Mouse (Mus musculus): ENCODE measurements around the gene Rpl6. TPM values are rescaled to one million over a fixed set of nuclear protein-coding genes. Genes with fewer than 3 reads are reported as not detected.

The Rpl6 gene
- polyA plus RNA-seq, 1 experiment from 2014 or later = 422 TPM

- Histone ChIP-seq H3K27me3 (ENCODE audit: control insufficient read depth, insufficient read depth, low read length) (no peaks in the 10 kb centered on the region), H3K27ac (no peak overlapping the region), H3K4me3 (replicated peaks; ENCODE audit: low read length) (no peak overlapping the region), H3K4me1 (replicated peaks; ENCODE audit: control insufficient read depth, insufficient read depth, low read length) (no peaks in the 10 kb centered on the region), H3K36me3 (replicated peaks; ENCODE audit: control insufficient read depth, insufficient read depth) (peaks cover 48% of the 10 kb centered on the region), H3K9ac (no peak overlapping the region), H3K9me3 (ENCODE audit: control insufficient read depth, low read length) (no peaks in the 10 kb centered on the region), H3K4me2 (replicated peaks) (no peak overlapping the region)
- no peak for ATAC-seq (ENCODE audit: low FRiP score)
- 88% methylated on average over 7 of the region's 7 CpGs for WGBS
- DNase-seq (ENCODE audit: low spot score) = no peak
Measured at GRCm38 (mm10) chr5:121254977-121255376, 50.7 kb downstream of the Rpl6 start.

Other genes with a start within 250 kb of the Rpl6 start
- gene Rph3a, start 194.4 kb upstream of the Rpl6 start, polyA plus RNA-seq (2014; fragmentation: Nextera tagmentation; extraction: Ambion mirVana) = 28.6 and 33.7 TPM in 2 replicates
- 26.2 and 26.4 TPM in 2 replicates for gene Ptpn11, start 13.1 kb upstream of the Rpl6 start, polyA plus RNA-seq (2014; fragmentation: Nextera tagmentation; extraction: Ambion mirVana)
- gene Hectd4, start 15.7 kb downstream of the Rpl6 start, polyA plus RNA-seq (2014; fragmentation: Nextera tagmentation; extraction: Ambion mirVana) = 34.1 and 37.2 TPM in 2 replicates
- 118 and 120 TPM in 2 replicates for gene Trafd1, start 181.2 kb downstream of the Rpl6 start, polyA plus RNA-seq (2014; fragmentation: Nextera tagmentation; extraction: Ambion mirVana)
- 55.3 and 63.6 TPM in 2 replicates for gene Naa25, start 193.5 kb downstream of the Rpl6 start, polyA plus RNA-seq (2014; fragmentation: Nextera tagmentation; extraction: Ambion mirVana)
- 1.2 and 1.9 TPM in 2 replicates for gene Tmem116, start 247.4 kb downstream of the Rpl6 start, polyA plus RNA-seq (2014; fragmentation: Nextera tagmentation; extraction: Ambion mirVana)
- gene Erp29, start 248.0 kb downstream of the Rpl6 start, polyA plus RNA-seq (2014; fragmentation: Nextera tagmentation; extraction: Ambion mirVana) = 146 and 147 TPM in 2 replicates

Data from hindbrain, embryonic 14.5 days (tissue).